Mouse (Mus musculus): ENCODE results near the gene Gm9821.

Gm9821 gene

GRCm38 (mm10) chr2:91945483-91945882, at the start of gene Gm9821:
Gene Gm9821 (plus strand): TSS chr2:91945703.
- in situ Hi-C loops (cut with MboI; ENCODE audit: low pct_unique_long_range_greater_than_20kb in 1 of 2, low sequenced_read_pairs in 2 of 2, unreplicated experiment in 1 of 2) = no loop called here

- in situ Hi-C loops (cut with MboI; ENCODE audit: low pct_unique_long_range_greater_than_20kb in 1 of 2, low sequenced_read_pairs in 2 of 2, unreplicated experiment in 1 of 2) = no loop called here
These were observed 47.5 kb upstream of the Gm9821 start for GRCm38 (mm10) chr2:91897968-91898367.

DNA sequence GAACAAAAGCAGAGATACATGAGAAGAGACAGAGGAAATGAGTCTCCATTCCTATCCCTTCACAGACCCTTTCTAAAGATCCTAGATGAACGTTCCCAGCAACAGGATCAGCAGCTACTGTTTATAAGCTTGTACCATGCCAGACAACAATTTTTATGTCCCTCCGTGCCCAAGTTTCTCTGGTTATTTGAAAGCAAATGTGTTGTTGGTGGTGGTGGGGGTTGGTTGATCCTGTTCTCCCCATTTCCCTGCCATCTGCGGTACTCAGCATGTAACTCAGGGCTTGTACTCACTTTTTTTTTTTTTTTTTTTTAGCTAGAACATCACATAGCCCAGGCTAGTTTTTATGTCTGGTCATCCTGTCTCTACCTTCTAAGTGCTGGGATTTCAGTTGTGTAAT, 46.4 kb upstream of the Gm9821 start:
- in situ Hi-C loops (cut with MboI; ENCODE audit: low pct_unique_long_range_greater_than_20kb in 1 of 2, low sequenced_read_pairs in 2 of 2, unreplicated experiment in 1 of 2) = no loop called here

DNA sequence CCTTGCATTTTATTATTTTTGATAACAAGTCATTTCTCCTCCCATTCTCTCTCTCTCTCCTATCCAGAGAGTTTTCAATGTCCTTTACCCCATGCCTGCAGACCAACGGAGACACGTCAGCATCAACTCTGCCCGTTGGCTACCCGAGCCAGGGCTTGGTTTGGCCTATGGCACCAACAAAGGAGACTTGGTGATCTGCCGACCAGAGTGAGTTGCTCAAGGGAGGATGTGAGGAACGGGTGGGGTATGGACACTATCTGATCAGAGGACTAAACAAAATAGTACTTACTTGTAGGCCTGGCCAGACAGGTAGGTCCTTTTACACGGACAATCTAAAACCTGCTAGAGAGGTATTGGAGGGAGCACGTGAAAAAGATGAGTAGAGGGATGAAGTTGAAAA, 45.1 kb upstream of the Gm9821 start:
- in situ Hi-C loops (cut with MboI; ENCODE audit: low pct_unique_long_range_greater_than_20kb in 1 of 2, low sequenced_read_pairs in 2 of 2, unreplicated experiment in 1 of 2) = no loop called here

DNA sequence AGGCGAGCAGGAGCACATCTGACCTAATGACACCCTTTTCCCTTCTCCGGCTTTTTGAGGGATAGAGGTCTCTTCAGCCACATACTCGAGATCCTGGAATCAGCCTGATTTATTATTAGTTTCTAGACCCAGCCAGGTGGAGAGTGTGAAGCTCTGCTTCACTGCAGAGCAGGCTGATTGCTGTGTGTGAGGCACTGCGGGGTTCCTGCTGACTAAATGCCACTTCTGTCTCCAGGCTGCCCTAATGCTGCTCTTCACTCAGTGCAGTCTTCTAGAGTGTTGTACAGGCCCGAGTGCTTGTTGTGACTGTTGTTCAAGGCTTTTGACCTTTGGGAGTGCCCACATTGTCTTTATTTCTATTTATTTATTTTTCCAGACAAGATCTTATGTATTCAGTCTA, 43.2 kb upstream of the Gm9821 start:
- in situ Hi-C loops (cut with MboI; ENCODE audit: low pct_unique_long_range_greater_than_20kb in 1 of 2, low sequenced_read_pairs in 2 of 2, unreplicated experiment in 1 of 2) = no loop called here

DNA sequence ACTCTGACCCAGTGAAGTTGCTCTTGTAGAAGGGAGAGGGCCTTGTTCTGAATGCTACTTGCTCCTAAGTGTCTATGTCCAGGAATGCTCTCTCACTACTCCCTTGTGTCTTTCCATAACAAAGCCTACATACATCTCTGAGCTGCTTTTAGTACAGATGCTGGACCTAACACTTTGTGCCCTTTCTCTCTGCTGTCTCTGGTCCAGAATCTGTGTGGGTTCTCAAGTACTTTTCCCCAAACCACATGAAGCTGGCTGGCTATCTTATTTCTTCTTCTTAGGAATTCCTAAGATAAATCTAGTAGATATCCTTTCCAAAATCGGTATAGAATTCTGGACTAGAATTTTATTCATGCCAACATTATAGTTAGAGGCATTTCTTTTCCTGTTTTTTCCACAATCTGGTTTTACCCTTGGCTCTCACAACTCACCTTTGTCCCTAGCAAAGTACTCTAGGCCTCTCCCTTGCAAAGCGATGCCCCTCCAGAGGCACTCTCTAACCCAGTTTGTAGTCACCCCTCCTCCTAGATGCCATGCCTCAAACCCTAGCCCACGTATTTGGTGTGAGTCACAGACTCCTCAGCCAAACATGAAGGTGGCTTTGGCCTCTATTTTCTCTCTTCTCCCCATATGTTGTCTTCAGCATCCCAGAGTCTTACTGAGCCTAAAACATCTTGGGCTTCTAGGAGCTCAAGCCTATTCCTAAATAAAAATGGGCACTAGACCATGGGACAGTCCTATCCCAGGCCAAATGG, 42.2 kb upstream of the Gm9821 start:
- in situ Hi-C loops (cut with MboI; ENCODE audit: low pct_unique_long_range_greater_than_20kb in 1 of 2, low sequenced_read_pairs in 2 of 2, unreplicated experiment in 1 of 2) = no loop called here

DNA sequence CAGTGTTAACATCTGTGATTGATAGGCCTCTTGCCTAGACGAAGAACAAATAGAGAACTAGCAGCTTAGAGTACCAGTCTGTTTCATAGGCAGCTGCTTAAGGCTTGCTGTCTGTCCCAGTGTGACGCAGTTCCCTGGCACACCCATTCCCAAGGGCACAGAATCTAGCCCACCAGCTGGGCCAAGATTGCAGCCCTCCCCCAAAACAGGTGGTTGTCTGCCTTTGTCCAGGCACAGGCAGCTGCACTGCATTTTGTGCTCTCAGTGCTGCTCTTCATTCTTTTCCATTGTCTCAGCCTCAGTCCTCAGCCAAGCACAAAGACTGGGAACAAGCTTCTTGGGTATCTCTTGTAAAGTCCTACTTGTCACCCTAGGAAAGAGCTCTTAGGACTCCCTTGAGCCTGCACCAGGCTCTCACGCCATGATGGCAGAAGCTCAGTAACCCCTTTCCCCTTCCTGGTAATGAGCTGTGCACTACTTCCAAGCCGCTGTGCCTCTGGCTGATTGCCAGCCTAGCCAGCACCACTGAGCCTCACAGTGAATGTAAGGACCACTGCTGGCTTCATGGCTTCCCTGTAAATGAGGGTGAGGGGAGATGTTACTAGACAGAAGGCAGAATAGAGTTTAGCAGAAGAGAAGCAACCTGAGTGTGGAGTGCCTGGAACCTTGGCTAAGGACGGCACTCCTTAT, 40.7 kb upstream of the Gm9821 start:
- in situ Hi-C loops (cut with MboI; ENCODE audit: low pct_unique_long_range_greater_than_20kb in 1 of 2, low sequenced_read_pairs in 2 of 2, unreplicated experiment in 1 of 2) = no loop called here

DNA sequence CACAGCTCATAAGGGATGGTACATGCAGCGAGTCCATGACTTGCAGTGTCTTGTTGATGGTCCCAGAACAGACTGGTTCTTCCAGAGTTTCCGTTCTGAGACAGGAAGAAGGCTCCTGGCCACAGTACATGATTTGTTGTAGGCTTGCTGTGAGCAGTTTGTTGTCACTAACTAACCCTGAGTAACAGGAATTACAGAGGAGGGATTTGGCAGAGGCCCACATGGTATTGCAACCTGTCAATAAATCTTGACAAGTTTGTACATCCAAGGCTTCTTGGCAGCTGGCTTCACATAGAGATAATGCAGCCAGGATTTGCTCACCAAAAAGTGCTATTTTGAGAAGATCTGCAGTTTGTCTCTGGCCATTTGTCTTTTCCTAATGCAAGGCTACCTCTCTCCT, 39.4 kb upstream of the Gm9821 start:
- in situ Hi-C loops (cut with MboI; ENCODE audit: low pct_unique_long_range_greater_than_20kb in 1 of 2, low sequenced_read_pairs in 2 of 2, unreplicated experiment in 1 of 2) = no loop called here

- in situ Hi-C loops (cut with MboI; ENCODE audit: low pct_unique_long_range_greater_than_20kb in 1 of 2, low sequenced_read_pairs in 2 of 2, unreplicated experiment in 1 of 2) = no loop called here
These were observed 32.9 kb upstream of the Gm9821 start for GRCm38 (mm10) chr2:91912616-91913015.

DNA sequence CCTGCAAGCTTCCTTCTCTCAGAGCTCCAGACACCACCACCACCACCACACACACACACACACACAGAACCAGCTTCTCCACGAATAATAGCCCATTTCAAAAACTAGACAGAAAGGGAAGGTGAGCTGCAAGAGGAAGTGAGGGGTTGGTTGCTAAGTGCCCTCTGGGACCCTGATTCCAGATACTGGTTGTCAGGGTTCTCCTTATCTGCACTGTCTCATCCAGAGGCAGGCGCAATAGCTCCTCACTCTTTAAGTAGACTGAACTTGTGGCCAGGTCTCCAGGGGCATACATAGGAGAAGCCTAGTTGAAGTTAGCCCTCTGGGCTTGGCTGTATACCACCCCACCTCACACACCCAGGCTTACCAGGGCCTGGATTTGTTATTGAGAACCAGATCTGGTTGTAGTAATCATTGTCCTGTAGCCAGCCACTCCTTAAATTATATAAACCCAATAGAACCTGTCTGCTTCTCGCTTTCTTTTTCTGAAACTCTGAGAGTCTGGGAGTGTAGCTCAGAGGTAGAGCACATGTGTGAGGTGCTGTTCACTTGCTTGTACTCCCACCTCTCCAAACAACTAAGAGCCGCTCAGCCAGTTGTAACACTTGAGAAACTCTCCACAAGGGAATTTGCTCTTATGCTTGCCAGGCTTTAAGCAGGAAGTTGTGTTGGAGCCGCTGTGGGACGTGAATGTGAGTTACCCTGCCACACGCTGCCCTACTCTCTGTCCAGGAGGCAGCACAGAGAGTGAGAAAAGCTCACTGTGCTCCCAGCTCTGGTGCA, 32.0 kb upstream of the Gm9821 start:
- in situ Hi-C loops (cut with MboI; ENCODE audit: low pct_unique_long_range_greater_than_20kb in 1 of 2, low sequenced_read_pairs in 2 of 2, unreplicated experiment in 1 of 2) = no loop called here

DNA sequence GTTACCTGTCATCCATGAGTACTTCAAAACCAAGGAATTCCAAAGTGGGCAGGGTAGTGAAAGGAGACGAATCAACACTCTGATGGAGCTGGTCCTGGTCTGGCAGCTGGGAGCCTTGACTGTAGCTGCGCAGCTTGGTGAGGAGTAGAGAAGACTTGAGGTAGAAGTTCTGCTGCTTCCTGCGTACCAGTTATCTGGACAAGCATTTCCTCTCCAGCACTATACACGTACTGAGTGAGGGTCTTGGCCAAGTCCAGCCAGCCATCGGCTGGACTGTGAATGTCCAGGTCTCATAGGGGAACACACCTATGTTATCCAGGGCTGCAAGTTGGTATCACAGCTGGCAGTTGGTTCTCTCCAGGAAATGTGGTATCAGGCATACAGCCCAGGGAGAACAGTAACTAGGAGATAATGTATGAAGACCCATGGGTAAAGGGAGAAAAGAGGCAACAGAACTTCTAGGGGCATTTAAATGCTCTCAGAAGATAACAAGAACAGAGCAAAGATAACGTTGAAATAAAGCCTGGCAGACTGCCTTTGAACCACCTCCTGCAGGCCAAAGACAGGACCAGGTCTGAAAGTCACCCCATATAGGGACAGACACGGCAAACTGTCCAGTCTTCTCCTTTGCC, 29.0 kb upstream of the Gm9821 start:
- in situ Hi-C loops (cut with MboI; ENCODE audit: low pct_unique_long_range_greater_than_20kb in 1 of 2, low sequenced_read_pairs in 2 of 2, unreplicated experiment in 1 of 2) = no loop called here

DNA sequence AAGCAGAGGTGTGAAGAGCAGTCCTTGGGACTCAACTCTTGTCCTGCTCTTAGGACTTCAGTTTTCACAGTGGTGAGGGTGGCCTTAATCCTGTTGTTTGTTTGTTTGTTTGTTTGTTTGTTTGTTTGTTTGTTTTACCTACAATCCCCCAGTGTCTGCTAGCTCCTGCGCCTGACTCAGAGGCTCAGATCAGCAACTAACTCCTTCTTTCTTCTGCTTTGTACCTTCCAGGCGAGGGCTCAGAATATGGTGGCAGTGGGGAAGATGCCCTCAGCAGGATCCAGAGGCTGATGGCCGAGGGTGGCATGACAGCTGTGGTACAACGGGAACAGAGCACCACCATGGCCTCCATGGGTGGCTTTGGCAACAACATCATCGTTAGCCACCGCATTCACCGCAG, 28.4 kb upstream of the Gm9821 start:
- in situ Hi-C loops (cut with MboI; ENCODE audit: low pct_unique_long_range_greater_than_20kb in 1 of 2, low sequenced_read_pairs in 2 of 2, unreplicated experiment in 1 of 2) = no loop called here

GRCm38 (mm10) chr2:91920130-91920529, 25.4 kb upstream of the Gm9821 start:
- in situ Hi-C loops (cut with MboI; ENCODE audit: low pct_unique_long_range_greater_than_20kb in 1 of 2, low sequenced_read_pairs in 2 of 2, unreplicated experiment in 1 of 2) = no loop called here

DNA sequence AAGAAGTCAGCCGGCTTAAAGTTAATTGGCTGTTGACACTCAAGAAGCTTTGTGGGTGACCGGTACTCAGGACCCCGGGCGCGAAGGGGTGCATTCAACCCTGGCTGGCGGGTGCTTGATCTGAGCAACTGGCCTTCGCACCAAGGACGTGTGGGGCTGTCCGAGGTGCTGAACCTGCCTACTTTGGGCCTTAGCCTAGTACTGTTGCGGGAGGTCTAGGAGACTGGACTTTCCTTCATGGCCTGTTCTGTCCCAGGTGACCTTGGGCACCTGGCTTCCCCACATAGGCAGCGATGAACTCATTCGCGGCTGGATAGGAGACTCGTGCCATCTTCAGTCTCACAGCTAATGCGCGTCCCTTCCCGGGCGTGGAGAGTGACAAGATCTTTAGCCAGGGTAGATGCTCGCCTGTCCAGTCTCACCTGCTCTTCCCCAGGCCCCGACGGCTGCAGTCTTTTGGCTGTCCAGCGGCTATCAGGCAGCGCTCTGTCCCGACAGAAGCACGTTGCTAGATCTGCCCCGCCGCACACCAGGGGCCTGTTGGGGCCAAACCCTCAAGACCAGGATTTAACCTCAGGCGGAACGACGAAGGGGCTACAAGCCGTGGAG, 24.2 kb upstream of the Gm9821 start:
- in situ Hi-C loops (cut with MboI; ENCODE audit: low pct_unique_long_range_greater_than_20kb in 1 of 2, low sequenced_read_pairs in 2 of 2, unreplicated experiment in 1 of 2) = no loop called here

DNA sequence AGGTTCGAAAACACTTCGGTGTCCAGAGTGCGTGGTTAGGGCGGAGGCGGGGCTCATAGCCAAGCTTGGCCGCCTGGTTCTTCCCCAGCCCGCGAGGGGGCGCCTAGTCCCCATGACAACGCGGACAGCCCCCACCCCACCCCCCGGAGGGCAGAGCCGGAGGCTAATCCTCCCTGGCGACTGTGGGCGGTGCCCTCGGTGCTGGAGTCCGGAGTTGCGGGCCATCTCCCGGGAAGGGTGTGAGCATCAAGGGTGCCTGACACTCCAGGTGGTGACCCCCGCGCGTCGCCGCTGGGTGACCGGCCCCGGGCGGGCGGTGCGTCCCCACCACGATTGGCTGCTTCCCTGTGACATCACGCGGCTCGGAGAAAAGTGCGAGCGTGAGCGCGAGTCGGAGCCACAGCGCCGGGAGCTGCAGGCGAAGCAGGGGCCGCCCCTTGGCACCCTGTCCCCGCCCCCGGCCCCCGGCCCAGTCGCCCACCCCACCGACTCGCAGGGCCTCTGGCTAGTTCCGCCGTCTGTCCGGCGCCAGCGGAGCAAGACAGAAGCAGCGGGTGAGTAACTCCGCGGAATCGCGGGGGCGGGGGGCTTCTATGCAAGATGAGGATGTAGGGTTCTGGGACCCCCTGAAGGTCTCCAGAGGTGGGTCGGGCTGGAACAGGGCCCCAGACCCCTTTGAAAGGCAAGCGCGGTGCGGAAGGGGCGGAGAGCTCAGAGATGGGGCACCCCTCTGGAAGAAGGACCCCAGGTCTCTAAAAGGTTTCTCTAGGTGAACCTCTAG, 23.5 kb upstream of the Gm9821 start:
- in situ Hi-C loops (cut with MboI; ENCODE audit: low pct_unique_long_range_greater_than_20kb in 1 of 2, low sequenced_read_pairs in 2 of 2, unreplicated experiment in 1 of 2) = no loop called here

GRCm38 (mm10) chr2:91922586-91923414, 22.7 kb upstream of the Gm9821 start:
- in situ Hi-C loops (cut with MboI; ENCODE audit: low pct_unique_long_range_greater_than_20kb in 1 of 2, low sequenced_read_pairs in 2 of 2, unreplicated experiment in 1 of 2) = no loop called here

Measured in mouse embryonic stem cell (cell line).